Mouse (Mus musculus): ENCODE results near the gene Pcif1. TPM values are rescaled to one million over a fixed set of nuclear protein-coding genes. Genes with fewer than 3 reads are reported as not detected.

The Pcif1 gene
- polyA plus RNA-seq, 1 experiment from 2014 or later, result 71.5 TPM

DNA sequence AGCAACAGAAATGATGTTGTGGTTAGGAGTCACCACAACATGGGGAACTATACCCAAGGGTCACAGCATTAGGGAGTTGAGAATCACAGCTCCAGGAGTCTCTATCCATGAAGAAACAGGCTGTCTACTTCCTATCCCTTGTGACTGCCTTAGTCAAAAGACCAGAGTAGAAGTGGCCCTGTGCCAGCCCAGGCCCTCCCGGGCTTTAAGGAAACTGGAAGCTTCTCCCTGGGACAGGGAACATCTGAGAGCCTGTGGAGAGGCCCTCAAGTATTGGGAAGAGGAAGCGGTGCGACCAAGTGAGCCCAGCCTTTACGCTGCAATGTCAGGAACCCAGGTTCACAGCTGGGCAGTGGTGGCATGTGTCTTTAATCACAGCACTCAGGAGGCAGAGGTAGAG, 56.9 kb downstream of the Pcif1 start:
- 72% methylated on average over 4 of the region's 4 CpGs for WGBS
- ATAC-seq (ENCODE audit: insufficient number of reproducible peaks, low FRiP score, low TSS enrichment, low read depth), result no peak
- Histone ChIP-seq H3K4me3 (ENCODE audit: low read depth, low read length) (no peak overlapping the region), H3K27ac (replicated peaks; ENCODE audit: low read depth, low read length) (no peak overlapping the region), H3K4me2 (ENCODE audit: low read depth, severe bottlenecking) (no peak overlapping the region), H3K4me1 (ENCODE audit: control insufficient read depth, insufficient read depth, low read length) (peaks cover 15% of the 10 kb centered on the region), H3K27me3 (ENCODE audit: control insufficient read depth, insufficient read depth, low read length) (peaks cover 20% of the 10 kb centered on the region), H3K36me3 (ENCODE audit: control insufficient read depth, insufficient read depth, low read length) (no peaks in the 10 kb centered on the region), H3K9me3 (ENCODE audit: control insufficient read depth, low read length) (no peaks in the 10 kb centered on the region), H3K9ac (ENCODE audit: low read length) (no peak overlapping the region)
- DNase-seq (ENCODE audit: low spot score), result no peak

DNA sequence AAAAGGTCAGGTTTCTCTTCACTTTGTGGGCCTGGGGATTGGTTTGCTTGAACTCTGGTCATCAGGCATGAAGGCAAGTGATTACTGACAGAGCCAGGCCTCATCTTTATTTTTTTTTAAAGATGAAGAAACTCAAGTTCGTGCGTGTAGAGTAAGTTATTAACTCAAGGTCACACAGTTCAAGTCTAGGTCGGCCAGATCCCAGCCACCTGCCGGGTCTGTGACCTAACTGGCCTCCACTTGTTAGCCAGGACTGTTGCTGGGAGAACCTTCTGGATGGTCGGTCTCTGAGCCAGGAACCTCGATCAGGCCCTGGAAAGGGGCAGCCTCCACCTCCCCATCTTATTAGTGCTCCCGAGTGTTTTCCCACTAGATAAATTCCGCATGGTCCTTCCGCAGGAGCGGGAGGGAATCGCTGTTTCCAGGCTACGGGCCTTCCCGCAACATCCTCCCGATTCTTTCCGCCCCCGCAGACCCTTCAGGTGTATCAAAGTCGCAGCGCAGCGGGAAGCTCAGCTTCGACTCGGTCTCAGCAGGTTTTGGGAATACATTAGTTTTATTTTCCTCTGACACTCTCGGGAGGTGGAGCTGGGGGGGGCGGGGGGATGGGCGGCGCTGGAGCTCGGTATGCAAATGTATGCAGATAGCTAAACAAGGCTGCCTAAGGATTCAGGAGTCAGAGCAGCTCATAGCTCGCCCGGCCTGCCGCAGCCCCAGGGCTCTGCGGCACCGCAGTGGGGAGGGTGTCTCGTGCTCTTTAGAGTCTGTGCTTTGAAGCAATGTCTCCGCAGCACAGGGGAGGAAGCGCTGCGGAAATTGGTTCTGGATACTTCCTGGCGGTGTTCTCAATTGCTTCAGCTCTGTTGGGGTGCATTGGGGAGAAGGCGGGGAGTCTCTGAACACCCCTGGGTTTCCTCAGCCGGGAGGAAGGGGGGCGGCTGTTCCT, 59.3 kb downstream of the Pcif1 start:
- Histone ChIP-seq H3K36me3 (ENCODE audit: control insufficient read depth, insufficient read depth, low read length) (no peaks in the 10 kb centered on the region), H3K4me1 (ENCODE audit: control insufficient read depth, insufficient read depth, low read length) (peaks cover 15% of the 10 kb centered on the region), H3K9me3 (ENCODE audit: control insufficient read depth, low read length) (no peaks in the 10 kb centered on the region), H3K4me2 (ENCODE audit: low read depth, severe bottlenecking) (peak overlapping the region; percentile 58), H3K9ac (ENCODE audit: low read length) (peak overlapping the region; percentile 23; the same call in 1 of the 2 replicates), H3K4me3 (ENCODE audit: low read depth, low read length) (peak overlapping the region; percentile 23), H3K27me3 (ENCODE audit: control insufficient read depth, insufficient read depth, low read length) (peaks cover 20% of the 10 kb centered on the region), H3K27ac (replicated peaks; ENCODE audit: low read depth, low read length) (no peak overlapping the region)
- DNase-seq (ENCODE audit: low spot score), result peak; percentile 58
- ATAC-seq (ENCODE audit: insufficient number of reproducible peaks, low FRiP score, low TSS enrichment, low read depth), result no peak
- 2% methylated on average over 39 of the region's 39 CpGs for WGBS

GRCm38 (mm10) chr2:164939106-164939505, 60.0 kb downstream of the Pcif1 start:
- DNase-seq (ENCODE audit: low spot score) (no peak), ATAC-seq (ENCODE audit: insufficient number of reproducible peaks, low FRiP score, low TSS enrichment, low read depth) (no peak)
- peaks cover 20% of the 10 kb centered on the region for H3K27me3 ChIP-seq (ENCODE audit: control insufficient read depth, insufficient read depth, low read length)
- peak overlapping the region; percentile 23 for H3K4me3 ChIP-seq (ENCODE audit: low read depth, low read length)
- peak overlapping the region; percentile 58 for H3K4me2 ChIP-seq (ENCODE audit: low read depth, severe bottlenecking)
- no peak overlapping the region for H3K27ac ChIP-seq (replicated peaks; ENCODE audit: low read depth, low read length)
- H3K36me3 ChIP-seq (ENCODE audit: control insufficient read depth, insufficient read depth, low read length), result no peaks in the 10 kb centered on the region
- 3% methylated on average over 11 of the region's 11 CpGs for WGBS
- H3K9me3 ChIP-seq (ENCODE audit: control insufficient read depth, low read length), result no peaks in the 10 kb centered on the region
- H3K9ac ChIP-seq (ENCODE audit: low read length), result no peak overlapping the region; the same call in 1 of the 2 replicates
- peaks cover 15% of the 10 kb centered on the region for H3K4me1 ChIP-seq (ENCODE audit: control insufficient read depth, insufficient read depth, low read length)

DNA sequence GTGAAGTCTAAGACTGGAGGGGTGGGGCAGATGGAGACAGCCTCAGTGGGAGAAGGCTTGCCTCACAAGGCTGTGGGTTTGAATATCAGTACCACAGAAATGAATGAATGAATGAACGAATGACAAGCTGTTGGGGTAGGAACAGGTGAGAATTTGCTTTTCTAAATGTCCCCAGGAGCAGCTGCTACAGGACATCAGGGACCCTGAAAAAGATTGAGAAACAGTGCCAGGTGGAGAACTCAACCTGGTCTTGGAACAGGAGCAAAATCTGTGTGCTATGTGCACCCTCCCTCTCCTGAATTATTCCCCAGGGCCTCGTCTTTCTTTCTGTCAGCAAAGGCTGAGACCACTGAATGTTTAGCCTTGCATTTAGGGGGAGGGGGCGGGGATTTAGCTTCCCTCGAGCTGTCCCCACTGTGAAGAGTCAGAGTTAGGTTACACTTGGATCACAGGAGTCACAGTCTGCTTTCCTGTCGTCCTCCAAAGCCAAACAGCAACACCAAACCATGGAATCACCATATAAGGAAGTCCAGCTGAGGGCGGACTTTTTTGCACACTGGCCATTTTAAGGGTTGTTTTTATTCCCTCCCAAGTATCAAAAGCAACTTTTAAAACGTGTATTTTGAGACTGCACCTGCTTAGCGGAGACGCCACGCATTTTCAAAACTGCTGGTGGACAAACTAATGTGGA, 61.2 kb downstream of the Pcif1 start, which contains the start of gene Mmp9:
Gene Mmp9, plus strand, starts transcription at position 641 of the 691 bp plus-strand sequence.
- Histone ChIP-seq H3K9me3 (ENCODE audit: control insufficient read depth, low read length) (no peaks in the 10 kb centered on the region), H3K4me3 (ENCODE audit: low read depth, low read length) (no peak within 1 kb of the TSS), H3K4me2 (ENCODE audit: low read depth, severe bottlenecking) (peak within 1 kb of the TSS; percentile 2; the same call in 1 of the 2 replicates), H3K27me3 (ENCODE audit: control insufficient read depth, insufficient read depth, low read length) (peaks cover 20% of the 10 kb centered on the region), H3K4me1 (ENCODE audit: control insufficient read depth, insufficient read depth, low read length) (peaks cover 15% of the 10 kb centered on the region), H3K36me3 (ENCODE audit: control insufficient read depth, insufficient read depth, low read length) (no peaks in the 10 kb centered on the region), H3K27ac (replicated peaks; ENCODE audit: low read depth, low read length) (no peak within 1 kb of the TSS), H3K9ac (ENCODE audit: low read length) (no peak within 1 kb of the TSS)
- 23% methylated on average over 10 of the region's 10 CpGs for whole genome bisulfite sequencing
- ATAC-seq (ENCODE audit: insufficient number of reproducible peaks, low FRiP score, low TSS enrichment, low read depth) (no peak), DNase-seq (ENCODE audit: low spot score) (no peak)

DNA sequence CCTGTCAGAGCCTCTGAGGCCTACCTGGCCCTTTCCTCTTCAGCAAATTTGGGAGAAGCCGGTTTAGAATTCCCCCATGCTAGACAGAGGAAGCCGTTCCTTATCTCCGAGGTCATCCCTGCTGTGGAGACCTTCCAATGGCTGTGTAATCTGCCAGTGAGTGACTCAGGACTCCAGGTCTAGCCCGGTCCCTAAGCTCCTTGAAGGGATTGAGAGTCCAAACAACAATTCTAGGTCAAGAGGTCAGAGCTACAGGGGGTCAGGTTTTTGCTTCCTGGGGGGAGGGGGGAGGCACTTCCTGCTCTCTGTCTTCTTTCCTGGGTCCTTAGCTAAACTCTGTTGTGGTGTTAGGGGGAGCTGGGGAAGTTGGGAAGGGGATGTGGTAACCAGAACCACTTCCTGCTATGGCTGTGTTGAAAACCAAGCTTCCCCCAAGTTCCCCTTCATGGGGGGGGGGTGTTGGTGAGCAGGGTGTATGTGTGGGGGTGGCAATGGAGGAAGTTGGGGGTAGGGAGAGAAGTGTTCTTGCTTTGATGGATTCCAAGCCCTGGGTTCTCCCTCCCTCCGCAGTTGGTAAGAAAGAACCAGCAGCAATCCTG, 63.7 kb downstream of the Pcif1 start:
- no peak for ATAC-seq (ENCODE audit: insufficient number of reproducible peaks, low FRiP score, low TSS enrichment, low read depth)
- WGBS, result 13% methylated on average over 5 of the region's 5 CpGs
- Histone ChIP-seq H3K27ac (replicated peaks; ENCODE audit: low read depth, low read length) (no peak overlapping the region), H3K9ac (ENCODE audit: low read length) (no peak overlapping the region), H3K9me3 (ENCODE audit: control insufficient read depth, low read length) (no peaks in the 10 kb centered on the region), H3K4me2 (ENCODE audit: low read depth, severe bottlenecking) (no peak overlapping the region), H3K36me3 (ENCODE audit: control insufficient read depth, insufficient read depth, low read length) (no peaks in the 10 kb centered on the region), H3K27me3 (ENCODE audit: control insufficient read depth, insufficient read depth, low read length) (peaks cover 24% of the 10 kb centered on the region), H3K4me3 (ENCODE audit: low read depth, low read length) (no peak overlapping the region), H3K4me1 (ENCODE audit: control insufficient read depth, insufficient read depth, low read length) (peaks cover 15% of the 10 kb centered on the region)
- no peak for DNase-seq (ENCODE audit: low spot score)

Other genes starting within 250 kb of the Pcif1 start
- gene Wfdc16, start 240.5 kb upstream of the Pcif1 start, polyA plus RNA-seq (2014; fragmentation: Nextera tagmentation; extraction: Ambion mirVana), result not detected in 2 replicates
- not detected in 2 replicates for gene Wfdc10, start 223.3 kb upstream of the Pcif1 start, polyA plus RNA-seq (2014; fragmentation: Nextera tagmentation; extraction: Ambion mirVana)
- gene Wfdc9, start 222.7 kb upstream of the Pcif1 start, polyA plus RNA-seq (2014; fragmentation: Nextera tagmentation; extraction: Ambion mirVana), result not detected in 2 replicates
- not detected in 2 replicates for gene Wfdc11, start 205.2 kb upstream of the Pcif1 start, polyA plus RNA-seq (2014; fragmentation: Nextera tagmentation; extraction: Ambion mirVana)
- gene Wfdc13, start 194.2 kb upstream of the Pcif1 start, polyA plus RNA-seq (2014; fragmentation: Nextera tagmentation; extraction: Ambion mirVana), result 0.60 TPM in 1 of 2 replicates, not detected in the other
- gene Spint4, start 180.8 kb upstream of the Pcif1 start, polyA plus RNA-seq (2014; fragmentation: Nextera tagmentation; extraction: Ambion mirVana), result not detected in 2 replicates
- not detected in 2 replicates for gene Spint5, start 164.0 kb upstream of the Pcif1 start, polyA plus RNA-seq (2014; fragmentation: Nextera tagmentation; extraction: Ambion mirVana)
- gene Wfdc3, start 133.4 kb upstream of the Pcif1 start, polyA plus RNA-seq (2014; fragmentation: Nextera tagmentation; extraction: Ambion mirVana), result 0.55 and 1.0 TPM in 2 replicates
- gene Dnttip1, start 133.3 kb upstream of the Pcif1 start, polyA plus RNA-seq (2014; fragmentation: Nextera tagmentation; extraction: Ambion mirVana), result 87.0 and 96.4 TPM in 2 replicates
- 634 and 636 TPM in 2 replicates for gene Ube2c, start 109.4 kb upstream of the Pcif1 start, polyA plus RNA-seq (2014; fragmentation: Nextera tagmentation; extraction: Ambion mirVana)
- 13.8 and 14.6 TPM in 2 replicates for gene Tnnc2, start 99.3 kb upstream of the Pcif1 start, polyA plus RNA-seq (2014; fragmentation: Nextera tagmentation; extraction: Ambion mirVana)
- 9.9 and 14.6 TPM in 2 replicates for gene Snx21, start 93.5 kb upstream of the Pcif1 start, polyA plus RNA-seq (2014; fragmentation: Nextera tagmentation; extraction: Ambion mirVana)
- gene Acot8, start 74.4 kb upstream of the Pcif1 start, polyA plus RNA-seq (2014; fragmentation: Nextera tagmentation; extraction: Ambion mirVana), result 12.0 and 12.3 TPM in 2 replicates
- gene Zswim3, start 74.2 kb upstream of the Pcif1 start, polyA plus RNA-seq (2014; fragmentation: Nextera tagmentation; extraction: Ambion mirVana), result 11.0 and 11.8 TPM in 2 replicates
- gene Zswim1, start 56.6 kb upstream of the Pcif1 start, polyA plus RNA-seq (2014; fragmentation: Nextera tagmentation; extraction: Ambion mirVana), result 22.3 and 22.4 TPM in 2 replicates
- gene Spata25, start 50.8 kb upstream of the Pcif1 start, polyA plus RNA-seq (2014; fragmentation: Nextera tagmentation; extraction: Ambion mirVana), result not detected in 2 replicates
- gene Ctsa, start 46.4 kb upstream of the Pcif1 start, polyA plus RNA-seq (2014; fragmentation: Nextera tagmentation; extraction: Ambion mirVana), result 95.8 and 104 TPM in 2 replicates
- 5.9 and 6.1 TPM in 2 replicates for gene Neurl2, start 45.8 kb upstream of the Pcif1 start, polyA plus RNA-seq (2014; fragmentation: Nextera tagmentation; extraction: Ambion mirVana)
- 22.9 and 25.1 TPM in 2 replicates for gene Pltp, start 21.6 kb upstream of the Pcif1 start, polyA plus RNA-seq (2014; fragmentation: Nextera tagmentation; extraction: Ambion mirVana)
- 12.1 and 16.3 TPM in 2 replicates for gene Zfp335, start 32.5 kb downstream of the Pcif1 start, polyA plus RNA-seq (2014; fragmentation: Nextera tagmentation; extraction: Ambion mirVana)
- 0.21 and 0.47 TPM in 2 replicates for gene Mmp9, start 61.5 kb downstream of the Pcif1 start, polyA plus RNA-seq (2014; fragmentation: Nextera tagmentation; extraction: Ambion mirVana)
- 0.87 and 0.92 TPM in 2 replicates for gene Slc12a5, start 81.5 kb downstream of the Pcif1 start, polyA plus RNA-seq (2014; fragmentation: Nextera tagmentation; extraction: Ambion mirVana)
- 81.2 and 85.2 TPM in 2 replicates for gene Ncoa5, start 155.6 kb downstream of the Pcif1 start, polyA plus RNA-seq (2014; fragmentation: Nextera tagmentation; extraction: Ambion mirVana)
- gene Cd40, start 176.3 kb downstream of the Pcif1 start, polyA plus RNA-seq (2014; fragmentation: Nextera tagmentation; extraction: Ambion mirVana), result 9.1 and 11.1 TPM in 2 replicates
- not detected in 2 replicates for gene 1700025C18Rik, start 211.4 kb downstream of the Pcif1 start, polyA plus RNA-seq (2014; fragmentation: Nextera tagmentation; extraction: Ambion mirVana)